Mouse (Mus musculus) heart, postnatal 0 days (tissue): ENCODE data around the gene Eif2b2. TPM values are rescaled to one million over a fixed set of nuclear protein-coding genes. Genes with fewer than 3 reads are reported as not detected.
A peak's percentile ranks its signal among the peaks of the same experiment; 100 is the strongest.

Source experiments
- ATAC-seq: fragments of 200-750 bp; cut with Nextera tagmentation; 2 replicates; pipeline ENCODE4 v1.8.0; 2017; ENCODE audit warnings: low read depth, moderate number of reproducible peaks, moderate library complexity; ENCODE audit not compliant: insufficient read depth
- DNase-seq: peaks from one replicate; pipeline ENCODE4 v3.0.0-alpha.2; 2016; ENCODE audit warnings: low spot score
- H3K27ac ChIP-seq: fragments of 300-500 bp; sonication (generic); 2 replicates; pipeline ENCODE4 v1.5.1; 2014; ENCODE audit warnings: low read depth, mild to moderate bottlenecking
- H3K27me3 ChIP-seq: fragments of 300-500 bp; sonication (generic); 2 replicates; pipeline ENCODE4 v1.6.1; 2014; ENCODE audit warnings: low read length, mixed read lengths; ENCODE audit not compliant: control insufficient read depth, insufficient read depth
- H3K36me3 ChIP-seq: fragments of 300-500 bp; sonication (generic); replicated peaks from 2 replicates; pipeline ENCODE4 v1.6.1; 2014; ENCODE audit warnings: low read length, mixed read lengths; ENCODE audit not compliant: control insufficient read depth, insufficient read depth
- H3K4me1 ChIP-seq: fragments of 300-500 bp; sonication (generic); 2 replicates; pipeline ENCODE4 v1.6.1; 2014; ENCODE audit warnings: antibody characterized with exemption; ENCODE audit not compliant: control insufficient read depth, insufficient read depth
- H3K4me2 ChIP-seq: fragments of 300-500 bp; sonication (generic); 2 replicates; pipeline ENCODE4 v1.6.1; 2014; ENCODE audit warnings: low read depth, mild to moderate bottlenecking, low read length, moderate library complexity
- H3K4me3 ChIP-seq: fragments of 300-500 bp; sonication (generic); 2 replicates; pipeline ENCODE4 v1.5.1; 2014; ENCODE audit warnings: low read depth, low read length
- H3K9ac ChIP-seq: fragments of 300-500 bp; sonication (generic); replicated peaks from 2 replicates; pipeline ENCODE4 v1.6.1; 2014; ENCODE audit warnings: low read depth, low read length, mixed read lengths
- H3K9me3 ChIP-seq: fragments of 300-500 bp; sonication (generic); replicated peaks from 2 replicates; pipeline ENCODE4 v1.6.1; 2016; ENCODE audit warnings: low read length; ENCODE audit not compliant: control insufficient read depth
- CTCF ChIP-seq: IDR thresholded peaks from 2 replicates; pipeline ENCODE4 v1.5.1; 2016; ENCODE audit warnings: antibody characterized with exemption, control low read depth, low read depth
- EP300 ChIP-seq: IDR thresholded peaks from 2 replicates; pipeline ENCODE4 v1.6.1; 2016; ENCODE audit warnings: antibody characterized with exemption, low read depth
- WGBS: fragments of 180-500 bp; shearing (Covaris S2); extraction: QIAGEN DNeasy Blood & Tissue Kit; methylation state at CpG from one replicate; pipeline ENCODE4 v1.1.7; 2014; 5-methylcytosine and 5-hydroxymethylcytosine counted together
- polyA plus RNA-seq: library from polyadenylated mRNA; unstranded; fragments of >200 nt; fragmentation: Nextera tagmentation; extraction: Ambion mirVana; gene quantifications from 2 replicates; pipeline ENCODE4 v1.2.1, GENCODE M21; 2015
- total RNA-seq: library from RNA; depleted of rRNA; stranded (reverse); fragments of >200 nt; gene quantifications from 2 replicates; pipeline ENCODE4 v1.2.3, GENCODE M21; 2014; ENCODE audit warnings: low replicate concordance

The Eif2b2 gene
- total and polyA plus RNA-seq, 2 experiments from 2014 or later = 48.6 to 106 TPM

DNA sequence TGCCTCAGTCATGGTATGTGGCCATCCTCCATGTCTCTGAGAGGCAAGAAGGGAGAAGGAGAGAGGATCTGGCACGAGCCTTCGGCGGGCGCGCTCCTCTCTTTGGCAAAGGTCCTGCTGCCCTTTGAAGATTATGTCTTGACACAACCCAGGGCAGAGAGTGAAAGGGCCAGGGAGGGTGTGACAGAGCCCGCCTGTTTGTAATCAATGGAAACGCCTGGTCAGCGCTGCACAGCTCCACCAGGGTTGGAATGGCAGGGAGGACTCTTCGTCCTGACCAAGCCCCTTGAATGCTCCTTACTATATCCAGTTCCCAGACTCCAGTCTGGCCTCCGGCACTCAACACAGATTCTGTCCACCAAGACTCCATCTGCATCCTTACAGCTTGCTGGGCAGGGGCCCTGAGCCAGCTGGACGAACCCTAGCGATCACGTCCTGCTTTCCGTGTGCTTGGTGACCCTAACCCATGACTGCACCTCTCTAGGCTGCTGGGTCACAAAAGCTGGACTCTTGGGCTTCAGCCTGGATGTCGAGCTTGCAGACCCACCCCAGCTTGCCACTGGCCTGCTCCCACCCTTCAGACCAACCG, 44.1 kb upstream of the Eif2b2 start:
- H3K4me1 ChIP-seq = peaks cover 29% of the 10 kb centered on the region
- H3K4me3 ChIP-seq = peak overlapping the region; percentile 36
- H3K27me3 ChIP-seq = no peaks in the 10 kb centered on the region
- H3K9me3 ChIP-seq = no peaks in the 10 kb centered on the region
- no peaks in the 10 kb centered on the region for H3K36me3 ChIP-seq
- H3K4me2 ChIP-seq = peak overlapping the region; percentile 60
- WGBS = 38% methylated on average over 16 of the region's 16 CpGs
- no peak overlapping the region for H3K9ac ChIP-seq
- DNase-seq (no peak), ATAC-seq (no peak)
- no peak overlapping the region for H3K27ac ChIP-seq
- TF ChIP-seq EP300 (no peak), CTCF (no peak)

DNA sequence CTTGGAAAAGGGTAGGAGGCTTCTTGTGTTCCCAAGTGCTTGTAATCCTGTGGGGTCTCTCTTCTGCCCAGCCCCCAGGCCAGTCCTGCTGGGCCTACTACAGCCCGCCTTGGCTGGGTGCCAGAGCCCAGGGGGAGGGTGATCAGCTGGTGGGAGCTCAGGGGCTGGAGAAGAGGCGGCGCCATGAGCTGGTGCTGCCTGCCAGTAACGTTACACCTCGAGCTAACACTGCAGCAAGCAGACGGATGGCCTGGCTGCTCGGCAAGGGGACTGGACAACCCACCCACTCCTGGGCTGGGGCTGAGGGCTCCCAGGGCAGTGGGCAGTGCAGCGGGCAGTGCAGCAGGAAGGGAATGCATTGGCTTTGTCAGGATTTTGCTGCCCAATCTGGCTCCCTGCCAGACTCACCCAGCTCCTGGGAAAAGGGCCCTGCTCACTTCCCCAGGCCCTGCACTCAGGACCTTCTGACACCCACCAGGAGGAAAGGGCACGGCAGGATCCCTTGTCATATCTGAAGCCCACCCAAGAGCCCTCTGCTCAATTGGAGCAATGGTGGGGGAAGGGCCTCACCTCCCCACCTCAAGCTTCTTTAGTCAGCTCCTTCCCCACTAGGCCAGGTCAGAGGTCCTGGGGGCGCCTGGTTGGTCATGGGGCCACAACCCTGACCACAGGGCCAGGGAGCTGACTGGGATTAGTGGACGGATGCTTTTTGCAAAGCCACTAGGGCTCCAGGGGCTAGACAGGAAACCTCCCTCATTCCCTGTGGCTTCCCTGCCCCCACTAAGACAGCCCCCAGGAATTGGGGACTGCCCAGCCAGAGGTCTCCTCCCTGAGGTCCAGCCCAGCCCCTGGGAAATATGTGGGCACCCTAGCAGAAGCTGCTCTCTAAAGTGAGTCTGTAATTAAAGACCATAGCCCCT, 43.1 kb upstream of the Eif2b2 start:
- Histone ChIP-seq H3K9me3 (no peaks in the 10 kb centered on the region), H3K4me1 (peaks cover 20% of the 10 kb centered on the region), H3K27ac (no peak overlapping the region), H3K36me3 (no peaks in the 10 kb centered on the region), H3K4me3 (peak overlapping the region; percentile 36), H3K27me3 (0 out of 2 replicates have a peak, but pooled peaks cover 4% of the 10 kb centered on the region), H3K9ac (peak overlapping the region; percentile 6; the same call in 1 of the 2 replicates), H3K4me2 (peak overlapping the region; percentile 60)
- TF ChIP-seq EP300 = no peak
- no peak for TF ChIP-seq CTCF
- peak; percentile 47 for ATAC-seq
- 20% methylated on average over 11 of the region's 11 CpGs for WGBS
- no peak for DNase-seq

DNA sequence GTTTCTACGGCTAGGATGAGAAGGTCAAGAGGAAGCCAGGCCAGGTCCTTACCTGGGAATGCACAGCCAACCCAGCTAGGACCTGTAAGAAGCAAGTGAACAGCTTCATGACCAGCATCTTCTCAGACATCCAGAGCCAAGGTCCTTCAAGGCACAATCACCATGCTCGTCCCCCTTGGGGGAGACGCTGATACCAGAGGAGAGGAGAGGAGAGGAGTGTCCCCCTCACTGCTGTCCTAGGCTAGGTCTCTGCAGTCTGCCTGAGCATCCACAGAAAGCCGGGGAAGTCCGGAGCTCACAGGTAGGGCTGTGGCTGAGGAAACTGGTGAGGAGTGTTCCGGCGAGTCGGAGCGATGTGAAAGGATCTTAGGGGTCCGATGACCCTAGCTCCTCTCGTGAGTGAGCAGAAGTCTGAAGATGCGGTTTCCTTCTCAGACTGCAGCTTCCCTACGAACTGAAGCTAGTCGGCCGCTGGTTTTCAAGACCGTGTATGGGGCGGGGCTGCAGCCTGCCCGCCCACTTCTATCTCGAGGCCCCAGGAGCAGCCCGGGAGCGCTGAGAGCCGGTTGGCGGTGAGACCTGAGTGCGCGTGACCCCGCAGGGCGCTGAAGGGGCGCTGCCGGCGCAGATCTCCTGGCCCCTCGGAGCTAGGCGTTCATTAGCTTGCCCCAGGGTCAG, 42.3 kb upstream of the Eif2b2 start:
- peaks cover 24% of the 10 kb centered on the region for H3K4me1 ChIP-seq
- no peaks in the 10 kb centered on the region for H3K9me3 ChIP-seq
- peak overlapping the region; percentile 60 for H3K4me2 ChIP-seq
- DNase-seq (peak; percentile 56), ATAC-seq (0 out of 2 replicates have a peak, but pooled peaks have one; percentile 20)
- H3K4me3 ChIP-seq = peak overlapping the region; percentile 36
- H3K36me3 ChIP-seq = no peaks in the 10 kb centered on the region
- TF ChIP-seq EP300 (no peak), CTCF (no peak)
- 3% methylated on average over 32 of the region's 32 CpGs for WGBS
- 0 out of 2 replicates have a peak, but pooled peaks cover 4% of the 10 kb centered on the region for H3K27me3 ChIP-seq
- peak overlapping the region; percentile 6; the same call in 1 of the 2 replicates for H3K9ac ChIP-seq
- H3K27ac ChIP-seq = no peak overlapping the region

DNA sequence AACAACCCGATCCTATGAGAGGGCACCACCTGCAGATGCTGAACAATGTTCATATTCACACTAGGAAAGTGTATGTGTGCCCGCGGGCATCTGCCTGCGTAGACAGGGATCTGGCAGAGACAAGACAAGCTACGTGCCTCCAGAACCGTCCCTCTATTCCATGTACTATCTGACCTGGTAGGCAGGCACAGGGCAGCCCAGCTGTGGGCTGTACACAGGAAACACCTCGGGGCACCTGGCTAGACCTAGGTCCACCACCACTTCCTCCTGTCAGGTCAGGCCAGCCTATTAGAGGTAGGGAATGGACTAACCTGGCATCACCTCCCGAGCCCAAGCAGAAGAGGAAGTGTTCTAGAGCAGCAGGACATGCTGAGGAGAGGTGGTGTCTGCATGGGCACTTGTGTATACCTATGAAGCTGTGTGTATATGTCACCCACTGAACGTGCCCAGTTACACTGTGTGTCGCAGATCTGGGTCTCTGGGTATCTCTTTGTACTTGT, 41.5 kb upstream of the Eif2b2 start, which contains the start of gene Pgf:
Pgf (minus strand) TSS at position 51 of the 500 bp plus-strand sequence.
- Histone ChIP-seq H3K4me2 (peak within 1 kb of the TSS; percentile 60), H3K27ac (no peak within 1 kb of the TSS), H3K4me3 (peak within 1 kb of the TSS; percentile 36), H3K27me3 (0 out of 2 replicates have a peak, but pooled peaks cover 4% of the 10 kb centered on the region), H3K36me3 (no peaks in the 10 kb centered on the region), H3K9me3 (no peaks in the 10 kb centered on the region), H3K9ac (peak within 1 kb of the TSS; percentile 6; the same call in 1 of the 2 replicates), H3K4me1 (peaks cover 29% of the 10 kb centered on the region)
- no peak for DNase-seq
- 80% methylated on average over 10 of the region's 10 CpGs for WGBS
- no peak for ATAC-seq
- no peak for TF ChIP-seq EP300
- TF ChIP-seq CTCF = no peak

DNA sequence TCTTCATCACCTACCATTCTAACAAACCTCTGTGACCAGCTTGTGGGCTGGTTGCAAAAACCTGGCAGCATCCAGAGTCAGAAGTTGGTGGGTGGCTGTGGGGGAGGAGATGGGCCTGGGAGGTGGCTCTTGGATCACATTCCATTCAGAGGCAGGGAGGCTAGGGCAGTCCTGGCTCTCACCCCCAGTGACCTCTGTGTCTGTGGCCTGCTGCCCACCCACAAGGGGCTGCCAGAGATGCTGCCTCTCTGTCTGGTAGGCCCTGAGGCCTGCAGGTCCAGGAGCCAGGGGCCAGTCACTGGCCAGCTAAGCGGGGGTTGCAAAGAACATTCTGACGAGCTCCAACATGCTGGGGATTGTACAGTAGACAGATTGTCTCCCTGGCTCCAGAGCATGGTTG, 41.0 kb upstream of the Eif2b2 start:
- TF ChIP-seq EP300 = no peak
- TF ChIP-seq CTCF = no peak
- H3K9ac ChIP-seq = no peak overlapping the region
- H3K36me3 ChIP-seq = no peaks in the 10 kb centered on the region
- H3K27ac ChIP-seq = no peak overlapping the region
- H3K27me3 ChIP-seq = 0 out of 2 replicates have a peak, but pooled peaks cover 4% of the 10 kb centered on the region
- ATAC-seq = no peak
- H3K9me3 ChIP-seq = no peaks in the 10 kb centered on the region
- WGBS = 92% methylated on average over 2 of the region's 2 CpGs
- DNase-seq = no peak
- no peak overlapping the region for H3K4me3 ChIP-seq
- H3K4me1 ChIP-seq = peaks cover 29% of the 10 kb centered on the region
- no peak overlapping the region for H3K4me2 ChIP-seq
